Comparison of ENCODE assay signal across 9 mouse cellular contexts in the genomic region with DNA sequence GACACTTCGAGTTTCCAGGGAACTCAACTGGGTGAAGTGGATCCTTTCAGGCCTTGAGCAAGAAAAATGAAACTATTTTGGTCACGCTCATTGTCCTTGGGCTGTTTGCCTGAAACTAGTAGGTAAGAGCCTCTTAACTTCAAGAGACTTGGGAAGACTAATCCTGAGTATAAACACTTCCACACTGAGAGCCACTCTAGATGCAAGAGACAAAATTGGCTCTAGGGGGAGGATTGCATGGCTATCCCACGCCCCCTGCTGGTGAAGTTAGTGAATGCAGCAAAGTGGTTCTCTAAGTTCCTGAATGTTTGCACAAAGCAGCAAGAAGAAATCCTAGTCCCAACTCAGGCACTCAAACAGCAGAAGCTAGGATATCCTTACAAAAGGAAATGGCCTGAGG. TPM values are rescaled to one million over a fixed set of nuclear protein-coding genes. Genes with fewer than 3 reads are reported as not detected.
DNase-seq lines count a peak whose midpoint lies in the region; ATAC-seq and TF ChIP-seq lines count a peak whose summit lies in the region.
"Had no signal": no experiment of that assay in that cellular context is flagged by ENCODE, and none has a peak within 500 bp of the region (broad histone marks: within the 10 kb centered on the region; RNA-seq: fewer than 3 reads in every experiment).

No protein-coding gene starts in this region.

- no peaks in the 10 kb centered on the region for H3K27me3 ChIP-seq in intestine, embryonic 16.5 days (replicated peaks; ENCODE audit: control insufficient read depth, insufficient read depth, low read length)
- no peaks in the 10 kb centered on the region for H3K27me3 ChIP-seq in limb, embryonic 11.5 days (ENCODE audit: control insufficient read depth, insufficient read depth, low read length)
- H3K27me3 ChIP-seq in neural tube, embryonic 11.5 days (ENCODE audit: control insufficient read depth, insufficient read depth, low read length): no peaks in the 10 kb centered on the region
- H3K27me3 ChIP-seq: embryonic facial prominence, embryonic 15.5 days had no signal

- intact Hi-C loops in gastrocnemius, postnatal 14 days (cut with DNase I; ENCODE audit: low total_unique reads): no loop called here

- H3K4me1 ChIP-seq in cortical plate, adult 2 months (ENCODE audit: control insufficient read depth, insufficient read depth, low read length): no peaks in the 10 kb centered on the region
- H3K4me1 ChIP-seq in intestine, embryonic 16.5 days (ENCODE audit: control insufficient read depth, insufficient read depth, low read length): no peaks in the 10 kb centered on the region
- H3K4me1 ChIP-seq in limb, embryonic 11.5 days (ENCODE audit: control insufficient read depth, insufficient read depth, low read length): no peaks in the 10 kb centered on the region
- H3K4me1 ChIP-seq in neural tube, embryonic 11.5 days (ENCODE audit: control insufficient read depth, insufficient read depth, low read length): no peaks in the 10 kb centered on the region
- H3K4me1 ChIP-seq: embryonic facial prominence, embryonic 15.5 days had no signal

- ATAC-seq in intestine, embryonic 16.5 days: 0 out of 2 replicates have a peak, but pooled peaks have one; percentile 52
- no peak for ATAC-seq in limb, embryonic 11.5 days (ENCODE audit: insufficient number of reproducible peaks, low FRiP score, low TSS enrichment, low read depth)
- ATAC-seq in neural tube, embryonic 11.5 days (ENCODE audit: insufficient read depth, low FRiP score, low TSS enrichment): no peak

- 38% methylated on average over 3 of the region's 3 CpGs for WGBS in intestine, embryonic 16.5 days
- WGBS in limb, embryonic 11.5 days: 38% methylated on average over 3 of the region's 3 CpGs
- WGBS in neural tube, embryonic 11.5 days: 40% methylated on average over 3 of the region's 3 CpGs

- no peak overlapping the region for H3K27ac ChIP-seq in cortical plate, adult 2 months (ENCODE audit: insufficient read depth, low read length)
- H3K27ac ChIP-seq in intestine, embryonic 16.5 days (ENCODE audit: low read length): no peak overlapping the region
- no peak overlapping the region for H3K27ac ChIP-seq in limb, embryonic 11.5 days (replicated peaks; ENCODE audit: low read depth, low read length)
- H3K27ac ChIP-seq in neural tube, embryonic 11.5 days (ENCODE audit: low read depth, low read length): no peak overlapping the region
- H3K27ac ChIP-seq: embryonic facial prominence, embryonic 15.5 days had no signal

- no peaks in the 10 kb centered on the region for H3K9me3 ChIP-seq in intestine, embryonic 16.5 days (ENCODE audit: control insufficient read depth, low read length)
- H3K9me3 ChIP-seq in limb, embryonic 11.5 days (ENCODE audit: control insufficient read depth, low read length): no peaks in the 10 kb centered on the region
- H3K9me3 ChIP-seq in neural tube, embryonic 11.5 days (ENCODE audit: control insufficient read depth, low read length): no peaks in the 10 kb centered on the region
- H3K9me3 ChIP-seq: embryonic facial prominence, embryonic 15.5 days had no signal

- DNase-seq in 416B (ENCODE audit: low read depth) (peak; percentile 70), adipocyte (ENCODE audit: low spot score) (peak; percentile 82)
- DNase-seq in gastrocnemius, postnatal 14 days: peak; percentile 53
- peak; percentile 79 for DNase-seq in limb, embryonic 11.5 days (ENCODE audit: low spot score)
- peak; percentile 75 for DNase-seq in neural tube, embryonic 11.5 days (ENCODE audit: low spot score)
- DNase-seq in thymus, adult 18-20 months: peak; percentile 7 to 22

- no peak overlapping the region for H3K4me3 ChIP-seq in cortical plate, adult 2 months (ENCODE audit: insufficient read depth, low read length)
- H3K4me3 ChIP-seq in intestine, embryonic 16.5 days (ENCODE audit: low read length): no peak overlapping the region
- no peak overlapping the region for H3K4me3 ChIP-seq in limb, embryonic 11.5 days (ENCODE audit: low read depth, low read length)
- no peak overlapping the region for H3K4me3 ChIP-seq in neural tube, embryonic 11.5 days (ENCODE audit: low read depth, low read length)
- H3K4me3 ChIP-seq: embryonic facial prominence, embryonic 15.5 days had no signal

- no peak for TF ChIP-seq POLR2A in cortical plate, adult 2 months (IDR thresholded peaks at IDR 0.05; ENCODE audit: extremely low read depth, insufficient read depth, low read length)

- no peaks in the 10 kb centered on the region for H3K36me3 ChIP-seq in intestine, embryonic 16.5 days (ENCODE audit: control insufficient read depth, insufficient read depth, low read length)
- no peaks in the 10 kb centered on the region for H3K36me3 ChIP-seq in limb, embryonic 11.5 days (ENCODE audit: control insufficient read depth, insufficient read depth, low read length)
- H3K36me3 ChIP-seq in neural tube, embryonic 11.5 days (ENCODE audit: control insufficient read depth, insufficient read depth, low read length): no peaks in the 10 kb centered on the region
- H3K36me3 ChIP-seq: embryonic facial prominence, embryonic 15.5 days had no signal

- TF ChIP-seq CTCF in cortical plate, adult 2 months (IDR thresholded peaks at IDR 0.05; ENCODE audit: extremely low read depth, insufficient read depth, low read length): peak; percentile 82

- no peak overlapping the region for H3K9ac ChIP-seq in intestine, embryonic 16.5 days (ENCODE audit: low read depth, low read length)
- H3K9ac ChIP-seq in limb, embryonic 11.5 days (ENCODE audit: low read length): no peak overlapping the region
- H3K9ac ChIP-seq in neural tube, embryonic 11.5 days (ENCODE audit: low read length): no peak overlapping the region
- H3K9ac ChIP-seq: embryonic facial prominence, embryonic 15.5 days had no signal

- no peak overlapping the region for H3K4me2 ChIP-seq in intestine, embryonic 16.5 days (ENCODE audit: low read depth, low read length)
- no peak overlapping the region for H3K4me2 ChIP-seq in limb, embryonic 11.5 days (ENCODE audit: low read depth, severe bottlenecking)
- no peak overlapping the region for H3K4me2 ChIP-seq in neural tube, embryonic 11.5 days (ENCODE audit: low read depth)
- H3K4me2 ChIP-seq: embryonic facial prominence, embryonic 15.5 days had no signal

RNA-seq across cellular contexts. Expression of a gene that starts 13.1 kb away (rescaled TPM):
- polyA plus RNA-seq in cortical plate, adult 2 months (2012; rRNA removed): 70.6 and 73.8 TPM in 2 replicates
- under 1 TPM in 1 of 2 experiments, not detected in 1; 0.53 TPM for total RNA-seq in gastrocnemius, postnatal 14 days (2021)
- polyA plus RNA-seq in intestine, embryonic 16.5 days (2015; fragmentation: Nextera tagmentation; extraction: Ambion mirVana): 3.9 and 4.8 TPM in 2 replicates
- polyA plus RNA-seq in limb, embryonic 11.5 days (2014; fragmentation: Nextera tagmentation; extraction: Ambion mirVana): 4.7 and 5.5 TPM in 2 replicates
- 24.3 and 29.9 TPM in 2 replicates for polyA plus RNA-seq in neural tube, embryonic 11.5 days (2014; fragmentation: Nextera tagmentation; extraction: Ambion mirVana)

RNA-seq across cellular contexts. Expression of a gene that starts 18.8 kb away (rescaled TPM):
- 28.0 and 31.5 TPM in 2 replicates for polyA plus RNA-seq in cortical plate, adult 2 months (2012; rRNA removed)
- 10 to 100 TPM; 46.3 to 53.6 TPM for total RNA-seq in gastrocnemius, postnatal 14 days (2021)
- polyA plus RNA-seq in intestine, embryonic 16.5 days (2015; fragmentation: Nextera tagmentation; extraction: Ambion mirVana): 114 and 115 TPM in 2 replicates
- 85.8 and 94.2 TPM in 2 replicates for polyA plus RNA-seq in limb, embryonic 11.5 days (2014; fragmentation: Nextera tagmentation; extraction: Ambion mirVana)
- 72.3 and 83.0 TPM in 2 replicates for polyA plus RNA-seq in neural tube, embryonic 11.5 days (2014; fragmentation: Nextera tagmentation; extraction: Ambion mirVana)

Comparison
In these comparisons a context has a peak if more than half of its experiments do, and no peak if none do; other contexts are left out.
1. DNase-seq: peak in every context shown above with its lines; median percentile 82 in adipocyte; 79 in limb, embryonic 11.5 days; 75 in neural tube, embryonic 11.5 days; 70 in 416B; 53 in gastrocnemius, postnatal 14 days; 14 in thymus, adult 18-20 months.